Mouse (Mus musculus): ENCODE results near the gene Erc2. TPM values are rescaled to one million over a fixed set of nuclear protein-coding genes. Genes with fewer than 3 reads are reported as not detected.

Gene Erc2
- polyA plus RNA-seq, 2 experiments, result 4.9 to 6.5 TPM

DNA sequence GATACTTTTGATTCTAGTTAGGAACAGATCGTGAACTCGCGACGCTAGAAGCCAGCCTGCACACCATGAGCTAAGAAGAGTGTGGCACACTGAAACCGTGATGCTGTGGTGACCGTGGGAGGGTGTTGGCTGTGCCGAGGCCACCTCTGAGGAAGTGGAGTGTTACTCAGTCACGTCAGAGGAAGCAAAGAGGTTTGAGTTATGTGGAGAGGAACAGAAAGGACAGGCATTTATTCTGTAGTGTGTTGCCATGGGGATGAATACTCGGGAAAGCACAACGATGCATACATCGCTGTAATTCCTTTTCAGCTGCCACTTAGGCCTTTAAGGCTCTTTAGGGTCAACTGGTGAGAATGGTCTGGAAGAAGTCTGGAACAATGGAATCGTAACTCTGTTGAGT is 445.8 kb downstream of the Erc2 start:
- Histone ChIP-seq H3K4me3 (replicated peaks; ENCODE audit: low read length) (no peak overlapping the region), H3K4me1 (ENCODE audit: control insufficient read depth, insufficient read depth, low read length) (no peaks in the 10 kb centered on the region), H3K9ac (ENCODE audit: low read depth, low read length, severe bottlenecking) (no peak overlapping the region), H3K9me3 (ENCODE audit: control insufficient read depth, low read length) (no peaks in the 10 kb centered on the region), H3K27ac (replicated peaks; ENCODE audit: low read depth, low read length) (no peak overlapping the region), H3K36me3 (ENCODE audit: control insufficient read depth, insufficient read depth, low read length) (no peaks in the 10 kb centered on the region), H3K4me2 (replicated peaks; ENCODE audit: low read depth, low read length, severe bottlenecking) (no peak overlapping the region), H3K27me3 (ENCODE audit: control insufficient read depth, insufficient read depth, low read length) (no peaks in the 10 kb centered on the region)
- DNase-seq (ENCODE audit: low spot score), result no peak
- 77% methylated on average over 12 of the region's 12 CpGs for WGBS
- no peak for TF ChIP-seq POLR2A (IDR thresholded peaks at IDR 0.05; ENCODE audit: borderline replicate concordance, extremely low read depth, insufficient read depth, insufficient read length)
- no peak for ATAC-seq (ENCODE audit: low FRiP score, low read depth)

DNA sequence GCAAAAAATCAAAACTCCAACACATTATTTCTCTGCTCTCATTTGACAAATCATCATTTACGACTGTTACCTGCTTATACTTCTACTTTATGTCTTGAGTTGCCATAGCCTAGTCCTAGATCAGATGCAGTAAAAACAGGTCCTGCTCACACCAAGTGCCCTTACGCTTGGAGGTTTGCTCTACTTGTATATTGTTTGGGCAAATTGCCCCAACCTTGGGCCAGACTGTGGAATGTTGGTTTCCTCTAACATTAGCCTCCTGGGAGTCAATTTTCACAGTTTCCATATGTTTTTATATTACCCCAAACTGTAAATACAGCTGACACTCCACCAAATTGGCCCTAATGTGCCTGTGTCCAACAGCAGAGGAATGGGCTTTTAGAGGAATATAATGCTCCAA is 447.6 kb downstream of the Erc2 start:
- Histone ChIP-seq H3K4me1 (ENCODE audit: control insufficient read depth, insufficient read depth, low read length) (peaks cover 9% of the 10 kb centered on the region; the same call in 1 of the 2 replicates), H3K9me3 (ENCODE audit: control insufficient read depth, low read length) (no peaks in the 10 kb centered on the region), H3K4me3 (replicated peaks; ENCODE audit: low read length) (no peak overlapping the region), H3K9ac (ENCODE audit: low read depth, low read length, severe bottlenecking) (no peak overlapping the region), H3K4me2 (replicated peaks; ENCODE audit: low read depth, low read length, severe bottlenecking) (no peak overlapping the region), H3K27ac (replicated peaks; ENCODE audit: low read depth, low read length) (no peak overlapping the region), H3K36me3 (ENCODE audit: control insufficient read depth, insufficient read depth, low read length) (no peaks in the 10 kb centered on the region), H3K27me3 (ENCODE audit: control insufficient read depth, insufficient read depth, low read length) (no peaks in the 10 kb centered on the region)
- no peak for ATAC-seq (ENCODE audit: low FRiP score, low read depth)
- WGBS, result 36% methylated on average over 2 of the region's 2 CpGs
- DNase-seq (ENCODE audit: low spot score), result peak; percentile 38
- TF ChIP-seq POLR2A (IDR thresholded peaks at IDR 0.05; ENCODE audit: borderline replicate concordance, extremely low read depth, insufficient read depth, insufficient read length), result no peak

DNA sequence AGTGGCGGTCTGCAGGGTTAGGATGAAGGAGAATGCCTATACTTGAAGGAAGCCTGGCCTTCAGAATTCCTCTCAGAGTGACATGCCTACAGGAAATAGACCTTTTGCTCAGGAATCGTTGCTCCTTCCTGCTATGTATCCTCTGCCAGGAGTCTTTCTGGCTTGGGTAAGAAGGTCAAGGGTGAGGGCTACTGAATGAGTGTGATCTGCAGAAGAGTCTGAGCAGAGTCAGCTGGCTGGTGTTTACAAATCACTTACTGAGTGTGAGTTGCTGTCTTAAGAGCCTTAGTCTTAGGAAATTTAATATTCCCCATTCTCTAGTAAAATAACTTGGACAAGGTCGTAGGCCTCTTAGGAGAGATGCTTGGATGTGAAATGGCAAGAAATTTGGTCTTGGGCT is 450.3 kb downstream of the Erc2 start:
- Histone ChIP-seq H3K4me3 (replicated peaks; ENCODE audit: low read length) (no peak overlapping the region), H3K4me2 (replicated peaks; ENCODE audit: low read depth, low read length, severe bottlenecking) (no peak overlapping the region), H3K9me3 (ENCODE audit: control insufficient read depth, low read length) (no peaks in the 10 kb centered on the region), H3K27ac (replicated peaks; ENCODE audit: low read depth, low read length) (no peak overlapping the region), H3K9ac (ENCODE audit: low read depth, low read length, severe bottlenecking) (no peak overlapping the region), H3K27me3 (ENCODE audit: control insufficient read depth, insufficient read depth, low read length) (no peaks in the 10 kb centered on the region), H3K4me1 (ENCODE audit: control insufficient read depth, insufficient read depth, low read length) (peaks cover 9% of the 10 kb centered on the region; the same call in 1 of the 2 replicates), H3K36me3 (ENCODE audit: control insufficient read depth, insufficient read depth, low read length) (no peaks in the 10 kb centered on the region)
- DNase-seq (ENCODE audit: low spot score), result no peak
- ATAC-seq (ENCODE audit: low FRiP score, low read depth), result no peak
- TF ChIP-seq POLR2A (IDR thresholded peaks at IDR 0.05; ENCODE audit: borderline replicate concordance, extremely low read depth, insufficient read depth, insufficient read length), result no peak
- WGBS, result 79% methylated on average over 3 of the region's 3 CpGs

DNA sequence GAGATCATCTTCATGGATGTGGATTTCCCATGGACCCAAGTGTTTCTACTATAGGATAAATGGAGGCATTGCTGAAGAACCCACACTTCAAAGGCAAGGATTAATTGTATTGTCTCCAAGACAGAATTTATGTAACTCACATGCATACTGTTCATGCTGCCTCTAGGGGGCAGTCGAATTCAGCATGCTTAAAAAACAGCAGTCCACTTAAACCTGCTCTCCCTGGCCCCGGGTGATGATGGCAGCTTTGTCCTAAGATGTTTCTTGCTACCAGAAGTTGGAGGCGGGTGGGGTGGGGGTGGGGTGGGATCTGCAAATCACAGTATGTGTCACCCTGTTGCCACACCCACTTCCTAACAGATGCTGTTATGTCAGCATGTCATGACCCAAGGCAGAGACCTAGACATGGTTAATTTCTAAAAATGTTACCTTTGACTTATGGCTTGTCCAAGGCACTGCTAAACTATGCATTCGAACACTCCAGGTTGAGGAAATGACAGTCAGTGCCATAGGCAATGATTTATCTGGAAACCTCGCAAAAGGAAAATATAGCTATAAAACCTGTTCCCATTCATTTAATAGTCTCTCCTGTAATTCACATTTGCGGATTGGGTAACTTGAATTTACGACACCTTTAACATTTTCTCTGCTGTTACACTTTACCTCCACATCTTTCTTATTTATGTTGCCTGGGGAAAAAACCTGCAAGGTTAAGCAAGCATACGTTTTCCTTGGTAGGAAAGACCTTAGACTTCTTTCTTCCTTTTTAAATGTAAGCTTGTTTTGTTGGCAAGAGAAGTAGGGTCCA is 467.6 kb downstream of the Erc2 start:
- 25% methylated on average over 8 of the region's 8 CpGs for WGBS
- Histone ChIP-seq H3K4me2 (replicated peaks; ENCODE audit: low read depth, low read length, severe bottlenecking) (no peak overlapping the region), H3K9ac (ENCODE audit: low read depth, low read length, severe bottlenecking) (no peak overlapping the region), H3K27ac (replicated peaks; ENCODE audit: low read depth, low read length) (no peak overlapping the region), H3K4me1 (ENCODE audit: control insufficient read depth, insufficient read depth, low read length) (no peaks in the 10 kb centered on the region), H3K4me3 (replicated peaks; ENCODE audit: low read length) (no peak overlapping the region), H3K36me3 (ENCODE audit: control insufficient read depth, insufficient read depth, low read length) (no peaks in the 10 kb centered on the region), H3K9me3 (ENCODE audit: control insufficient read depth, low read length) (no peaks in the 10 kb centered on the region), H3K27me3 (ENCODE audit: control insufficient read depth, insufficient read depth, low read length) (no peaks in the 10 kb centered on the region)
- DNase-seq (ENCODE audit: low spot score), result no peak
- TF ChIP-seq POLR2A (IDR thresholded peaks at IDR 0.05; ENCODE audit: borderline replicate concordance, extremely low read depth, insufficient read depth, insufficient read length), result no peak
- ATAC-seq (ENCODE audit: low FRiP score, low read depth), result no peak

DNA sequence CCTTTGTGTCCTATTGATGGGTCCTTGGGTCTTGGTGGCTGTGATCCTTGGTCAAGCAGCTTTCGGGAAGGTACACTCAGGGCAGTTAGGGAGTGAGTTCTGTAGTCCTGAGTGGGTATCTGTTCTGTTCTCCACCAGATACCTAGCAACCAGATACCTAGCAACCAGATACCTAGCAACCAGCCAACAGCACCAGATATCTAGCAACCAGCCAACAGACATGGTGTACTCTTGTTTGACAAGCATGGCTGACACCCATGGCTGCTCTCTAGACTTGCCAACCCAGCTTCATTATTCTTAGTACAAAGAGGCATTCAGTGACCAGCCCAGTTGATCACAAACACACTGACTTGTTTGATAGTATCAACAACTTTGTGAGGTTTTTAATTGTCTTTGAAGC is 469.1 kb downstream of the Erc2 start:
- H3K27me3 ChIP-seq (ENCODE audit: control insufficient read depth, insufficient read depth, low read length), result no peaks in the 10 kb centered on the region
- H3K27ac ChIP-seq (replicated peaks; ENCODE audit: low read depth, low read length), result no peak overlapping the region
- no peak overlapping the region for H3K4me3 ChIP-seq (replicated peaks; ENCODE audit: low read length)
- no peak for DNase-seq (ENCODE audit: low spot score)
- H3K9ac ChIP-seq (ENCODE audit: low read depth, low read length, severe bottlenecking), result no peak overlapping the region
- no peak overlapping the region for H3K4me2 ChIP-seq (replicated peaks; ENCODE audit: low read depth, low read length, severe bottlenecking)
- no peak for TF ChIP-seq POLR2A (IDR thresholded peaks at IDR 0.05; ENCODE audit: borderline replicate concordance, extremely low read depth, insufficient read depth, insufficient read length)
- no peak for ATAC-seq (ENCODE audit: low FRiP score, low read depth)
- WGBS, result 100% methylated on average over 1 of the region's 1 CpGs
- no peaks in the 10 kb centered on the region for H3K4me1 ChIP-seq (ENCODE audit: control insufficient read depth, insufficient read depth, low read length)
- H3K9me3 ChIP-seq (ENCODE audit: control insufficient read depth, low read length), result no peaks in the 10 kb centered on the region
- no peaks in the 10 kb centered on the region for H3K36me3 ChIP-seq (ENCODE audit: control insufficient read depth, insufficient read depth, low read length)

Data from limb, embryonic 14.5 days (tissue).